Mouse (Mus musculus) liver, postnatal 0 days (tissue): ENCODE measurements around the gene Prpf38a.

ENCODE experiments used
- CTCF ChIP-seq: sonication (generic); IDR thresholded peaks from 2 replicates; pipeline ENCODE4 v1.5.1; 2016; ENCODE audit warnings: antibody characterized with exemption, low read depth
- EP300 ChIP-seq: IDR thresholded peaks from 2 replicates; pipeline ENCODE4 v1.6.1; 2016; ENCODE audit warnings: antibody characterized with exemption, low read depth, mild to moderate bottlenecking

GRCm38 (mm10) chr4:108593376-108593775, 14.2 kb upstream of the Prpf38a start:
- no peak for TF ChIP-seq CTCF
- no peak for TF ChIP-seq EP300
